Mouse (Mus musculus) cerebral cortex, adult 2 months (tissue): ENCODE data around the gene P2ry6.

Experiments used
- WGBS: fragments of 180-500 bp; shearing (Covaris S2); methylation state at CpG from one replicate; pipeline ENCODE4 v1.1.7; 2018; 5-methylcytosine and 5-hydroxymethylcytosine counted together

The P2ry6 gene

DNA sequence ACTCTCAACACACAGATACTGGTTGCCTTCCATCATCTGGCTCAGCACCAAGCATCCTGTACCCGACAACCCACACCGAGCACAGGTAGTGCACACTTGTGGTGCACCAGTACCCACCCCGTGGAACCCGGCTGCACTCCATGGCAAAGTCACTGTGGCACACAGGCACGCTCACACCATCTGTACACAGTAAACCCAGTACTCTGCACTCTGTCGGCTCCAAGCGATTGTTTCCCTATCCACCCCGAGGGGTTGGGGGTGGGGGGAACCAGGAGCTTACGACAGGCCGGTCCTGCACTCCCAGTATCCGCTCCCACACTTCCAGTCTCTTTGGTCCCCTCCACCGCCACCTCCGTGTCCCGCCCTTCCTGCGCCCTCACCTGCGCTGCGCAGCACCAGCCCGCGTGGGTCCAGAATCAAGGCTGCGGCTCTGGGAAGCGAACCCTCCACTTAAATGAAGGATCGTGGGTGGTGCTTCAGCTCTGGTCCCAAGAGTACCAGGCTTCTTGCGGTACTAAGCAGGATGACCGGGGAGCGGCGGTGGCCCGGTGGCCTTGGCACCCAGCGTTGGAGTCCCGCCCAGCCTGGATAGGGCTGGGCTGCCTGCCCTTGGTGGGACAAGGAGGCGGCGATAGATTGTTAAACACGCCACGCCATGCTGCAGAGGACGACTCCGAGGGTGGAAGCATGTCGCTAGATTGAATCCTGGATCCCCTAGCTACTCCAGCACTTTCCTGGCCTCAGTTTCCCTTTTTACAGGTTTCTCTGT lies at the start of gene P2ry6:
TSS of gene P2ry6 (minus strand) at position 515 of the 769 bp plus-strand sequence.
- WGBS = 13% methylated on average over 35 of the region's 36 CpGs

DNA sequence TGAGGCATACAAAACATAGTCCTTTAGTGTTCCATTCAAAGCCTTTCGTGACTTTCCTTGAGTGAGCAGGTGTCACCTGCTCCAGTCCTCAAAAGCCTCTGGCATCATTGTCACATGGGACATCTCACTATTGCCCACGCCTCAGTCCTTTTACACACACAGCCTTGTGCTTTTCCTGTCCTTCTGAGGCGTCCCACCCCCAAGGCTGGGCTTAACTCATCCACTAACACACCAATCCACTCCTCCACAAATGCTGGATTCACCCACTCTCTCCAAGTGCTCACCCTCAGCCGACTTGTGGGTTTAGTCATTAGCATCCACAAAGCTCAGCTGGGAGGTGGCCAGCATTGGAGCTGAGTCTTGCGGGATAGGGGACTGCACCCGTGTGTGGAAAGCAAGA lies 43.0 kb upstream of the P2ry6 start:
- 32% methylated on average over 6 of the region's 6 CpGs for WGBS

DNA sequence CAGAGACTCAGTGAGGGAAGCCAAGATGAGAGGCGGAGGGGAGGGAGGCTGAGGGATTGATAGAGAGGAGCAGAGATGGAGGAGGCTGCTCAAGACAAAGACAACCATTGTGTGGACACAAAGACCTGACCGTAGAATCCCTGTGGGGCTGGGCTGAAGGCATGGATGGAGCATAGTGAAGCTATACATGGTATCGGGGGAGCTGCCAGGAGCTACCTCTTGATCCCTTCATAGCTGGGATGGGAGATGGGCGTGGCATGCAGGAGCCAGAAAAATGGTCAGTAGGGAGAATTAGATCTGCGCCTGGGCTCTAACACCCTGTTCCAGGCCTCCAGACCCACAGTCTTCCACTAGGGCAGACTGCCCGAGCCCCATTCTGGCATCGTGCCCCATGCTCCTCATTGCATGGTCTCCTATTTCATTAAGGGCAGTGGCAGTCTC lies 42.6 kb upstream of the P2ry6 start:
- WGBS = 63% methylated on average over 7 of the region's 7 CpGs

DNA sequence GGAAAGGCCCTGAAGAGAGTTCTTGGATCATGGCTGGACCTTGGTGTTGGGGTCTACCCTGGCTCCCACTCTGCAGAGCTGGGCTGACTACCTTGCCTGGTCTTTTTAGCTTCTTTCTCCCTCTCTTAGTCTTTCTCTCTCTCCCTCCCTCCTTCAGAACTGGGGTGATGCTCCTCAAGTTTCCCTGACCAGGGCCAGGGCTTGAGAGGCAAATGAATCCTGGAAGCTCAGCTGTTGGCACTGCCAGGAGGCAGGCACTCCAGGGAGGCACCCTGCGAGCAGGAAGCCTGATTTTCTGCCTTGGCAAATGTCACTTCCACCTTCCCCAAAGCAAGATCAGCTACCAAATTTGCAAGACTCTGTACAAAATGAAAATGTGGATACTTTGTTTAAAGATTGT lies 40.5 kb upstream of the P2ry6 start:
- WGBS = 55% methylated on average over 1 of the region's 1 CpGs

DNA sequence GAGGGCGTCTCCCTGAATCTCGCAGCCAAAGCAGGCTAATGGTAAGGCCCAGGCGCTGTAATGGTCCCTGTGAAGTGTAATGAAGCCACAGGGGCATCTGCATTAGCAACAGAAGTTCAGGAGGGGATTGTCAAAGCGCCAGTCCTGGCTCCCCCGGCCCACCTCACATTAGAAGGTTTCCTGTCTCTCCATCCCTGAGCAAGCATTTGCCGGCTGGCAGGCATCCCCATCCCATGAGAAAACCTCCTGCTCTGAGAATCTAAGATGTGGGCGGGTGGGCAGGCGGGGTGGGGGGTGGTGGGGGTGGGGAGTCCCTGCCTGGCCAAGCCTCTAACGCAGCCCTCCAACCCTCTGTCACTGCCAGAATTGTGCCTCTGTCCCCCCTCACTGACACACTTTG lies 39.6 kb upstream of the P2ry6 start:
- WGBS = 76% methylated on average over 9 of the region's 9 CpGs

DNA sequence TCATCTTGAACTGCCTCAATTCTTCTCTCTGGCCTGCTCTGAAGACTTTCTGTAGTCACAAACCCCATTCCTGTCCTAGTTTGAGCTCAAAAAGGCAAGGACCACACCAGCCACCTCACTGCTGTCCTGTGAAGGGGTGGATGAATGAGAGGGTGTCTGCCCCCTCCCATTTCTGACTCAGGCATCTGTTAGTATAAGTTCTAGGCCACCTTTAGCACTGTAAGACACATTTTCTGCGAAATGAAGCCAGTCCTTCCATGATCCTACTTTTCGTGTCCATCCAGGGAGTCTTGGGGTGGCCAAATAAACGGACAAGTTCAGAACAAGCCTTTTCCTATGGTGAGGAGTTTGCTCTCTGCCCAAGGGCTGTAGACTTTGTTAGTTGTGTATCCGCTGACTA lies 38.1 kb upstream of the P2ry6 start, which contains the start of gene P2ry2:
TSS of gene P2ry2 (minus strand) at position 326 of the 400 bp plus-strand sequence.
- 78% methylated on average over 4 of the region's 4 CpGs for WGBS

DNA sequence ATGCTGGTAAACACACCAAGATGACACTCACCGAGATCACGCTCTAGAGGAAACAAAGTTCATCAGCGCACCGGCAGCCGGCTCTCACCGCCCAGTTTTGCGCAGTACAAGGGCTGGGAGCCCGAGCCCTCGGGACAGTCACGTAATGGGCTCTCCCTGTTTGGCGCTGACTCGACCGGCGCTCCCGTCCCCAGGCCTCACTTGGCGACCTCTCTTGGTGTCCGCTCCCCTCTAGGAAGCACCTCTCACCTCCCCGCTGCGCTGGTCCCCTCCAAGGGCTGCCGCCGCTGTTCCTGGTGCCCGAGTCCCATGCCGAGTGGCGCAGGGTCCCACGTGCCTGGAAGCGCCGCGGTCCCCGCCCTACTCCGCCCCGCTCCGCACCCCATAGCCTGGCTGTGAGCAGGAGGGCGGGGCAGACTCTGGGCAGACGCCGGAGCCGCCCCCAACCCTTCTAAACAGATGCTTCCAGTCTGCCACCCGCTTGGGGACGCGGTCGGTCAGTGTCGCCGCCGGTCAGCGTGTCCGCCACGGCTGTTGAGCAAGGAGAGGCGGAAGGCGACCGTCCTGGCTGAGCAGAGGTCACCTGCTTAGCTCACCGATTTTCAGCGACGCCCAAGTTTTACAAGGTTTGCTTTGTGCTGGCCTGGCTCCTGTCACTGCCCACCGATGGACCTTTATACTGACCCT lies 37.4 kb upstream of the P2ry6 start:
- 2% methylated on average over 53 of the region's 53 CpGs for WGBS

DNA sequence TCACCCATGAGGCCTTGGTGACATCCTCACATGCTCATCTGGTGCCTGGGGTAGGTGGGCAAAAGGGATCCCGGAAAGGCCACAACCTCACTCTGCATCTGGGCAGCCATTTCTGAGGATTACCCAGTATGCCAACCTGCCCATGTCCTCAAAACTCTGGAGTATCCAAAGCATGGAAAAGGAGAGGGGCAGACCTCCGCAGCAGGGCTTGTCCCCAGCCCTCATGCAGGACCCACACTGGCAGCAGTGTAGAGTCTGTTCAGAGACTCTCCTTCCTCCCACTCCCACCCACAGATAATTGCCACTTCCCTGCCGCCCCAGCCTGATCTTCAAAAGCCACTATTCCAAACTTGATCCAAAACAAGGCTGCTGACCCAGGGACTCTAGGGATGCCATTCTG lies 36.3 kb upstream of the P2ry6 start:
- 85% methylated on average over 3 of the region's 3 CpGs for WGBS

DNA sequence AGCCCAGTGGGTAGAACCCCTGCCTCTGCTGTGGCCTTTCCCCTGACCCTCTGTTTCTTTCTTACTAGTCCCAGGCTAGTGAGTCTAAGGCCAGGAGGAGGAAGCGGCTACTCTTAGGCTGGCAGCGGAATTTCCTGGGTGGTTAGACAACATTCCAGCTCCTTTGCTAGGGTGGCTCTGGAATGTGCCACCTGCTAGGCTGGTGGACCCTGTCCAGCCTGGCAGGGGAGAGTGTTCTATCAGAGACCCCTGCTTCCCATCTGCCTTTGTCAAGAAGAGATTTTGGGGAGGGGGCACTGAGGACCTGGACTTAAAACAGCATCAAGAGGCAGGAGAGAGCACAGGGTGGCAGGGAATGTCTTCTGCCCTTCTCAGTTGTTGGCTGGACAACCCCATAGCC lies 31.8 kb upstream of the P2ry6 start:
- 85% methylated on average over 2 of the region's 2 CpGs for WGBS

DNA sequence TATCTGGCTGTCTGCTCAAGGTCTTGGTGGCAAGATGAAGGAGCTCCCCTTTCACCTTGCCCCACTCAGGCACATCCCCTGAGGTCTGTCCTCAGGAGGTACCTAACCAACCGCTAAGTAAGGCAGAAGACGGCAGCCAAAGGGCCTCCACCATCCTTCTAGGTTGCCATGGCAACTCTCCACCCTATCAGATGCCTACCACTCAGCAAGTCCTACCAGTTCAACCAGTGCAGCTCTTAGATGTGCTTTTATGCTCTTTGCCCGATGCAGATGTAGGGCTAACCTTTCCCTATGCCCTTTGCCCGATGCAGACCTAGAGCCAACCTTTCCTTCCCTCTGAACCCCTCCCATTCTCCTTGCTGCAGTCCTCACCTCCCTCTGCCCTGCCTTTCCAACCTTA lies 30.7 kb upstream of the P2ry6 start:
- 58% methylated on average over 4 of the region's 4 CpGs for WGBS

DNA sequence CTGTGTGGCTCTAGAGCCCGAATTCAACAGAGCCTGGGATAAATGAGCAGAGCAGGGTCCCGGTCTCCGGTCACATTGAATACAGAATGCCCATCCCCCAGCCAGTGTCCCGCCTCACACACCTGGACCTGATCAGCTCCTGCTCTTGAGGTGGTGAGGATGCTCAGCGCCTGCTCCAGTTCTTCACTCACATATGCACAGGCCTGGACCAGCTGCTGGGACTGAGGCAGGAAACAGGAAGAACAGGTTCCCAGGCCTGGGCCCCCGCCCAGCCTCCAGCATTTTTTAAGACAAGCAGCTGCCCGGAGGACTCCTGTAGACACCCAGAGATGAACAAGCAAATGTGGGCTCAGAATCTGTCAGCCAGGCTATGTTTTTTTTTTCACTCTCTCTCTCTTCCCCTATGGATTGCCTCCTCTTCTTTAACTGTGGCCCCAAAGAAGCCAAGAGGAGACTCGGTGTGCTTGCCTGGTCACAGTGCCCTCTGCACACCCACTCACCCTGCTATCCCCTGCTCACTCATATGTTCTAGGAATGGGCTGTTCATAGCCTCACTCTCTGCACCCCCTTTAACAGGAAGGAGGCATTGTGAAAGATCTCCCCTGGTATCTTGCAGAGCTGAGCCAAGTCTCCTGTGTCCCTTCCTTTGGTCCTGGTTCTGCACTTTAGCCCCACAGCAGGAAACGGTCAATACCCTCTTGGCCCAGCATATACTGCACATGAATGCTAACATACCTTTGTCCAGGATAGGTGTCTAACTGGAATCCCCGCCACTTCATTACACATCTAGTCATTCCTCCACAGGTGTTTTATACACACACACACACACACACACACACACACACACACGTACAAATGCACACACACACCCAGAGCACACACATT lies 29.2 kb upstream of the P2ry6 start:
- 81% methylated on average over 11 of the region's 11 CpGs for WGBS

DNA sequence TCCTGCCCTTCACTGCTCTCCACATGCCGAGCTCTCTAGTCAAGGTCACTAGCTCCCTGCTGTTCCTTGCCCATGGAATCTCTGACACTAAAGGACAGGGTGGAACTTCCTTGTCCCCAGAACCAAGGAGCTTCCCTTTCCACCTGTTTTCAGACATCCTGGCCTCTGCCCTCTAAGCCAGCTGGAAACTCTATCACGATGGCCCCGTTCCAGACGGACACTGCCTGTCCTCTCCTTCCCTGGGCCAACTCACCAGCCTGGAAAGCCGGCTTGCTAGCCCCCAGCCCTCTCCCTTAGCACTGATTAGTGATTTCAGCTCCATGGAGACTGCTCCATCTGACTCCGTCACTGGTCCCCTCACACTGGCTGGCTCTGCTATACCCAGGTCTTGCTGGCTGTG lies 27.8 kb upstream of the P2ry6 start:
- 70% methylated on average over 6 of the region's 6 CpGs for WGBS

DNA sequence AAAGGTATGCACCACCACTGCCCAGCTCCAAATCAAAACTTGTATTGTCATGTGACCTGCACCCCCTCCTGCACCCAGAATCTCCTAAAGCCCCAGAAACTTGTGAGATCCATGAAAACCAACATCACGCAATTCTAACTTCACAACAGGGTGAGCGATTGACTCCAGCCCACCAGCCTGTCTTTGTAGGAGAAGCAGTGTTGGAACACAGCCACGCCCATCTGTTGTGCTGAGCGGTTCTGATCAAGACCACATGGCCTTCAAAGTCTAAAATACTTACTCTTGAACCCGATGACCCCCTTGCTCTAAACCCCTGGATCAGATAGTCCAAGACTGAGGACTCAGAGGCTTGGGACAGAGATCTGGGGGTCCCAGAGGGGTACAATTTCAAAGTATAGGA lies 25.2 kb upstream of the P2ry6 start:
- 82% methylated on average over 5 of the region's 5 CpGs for WGBS

DNA sequence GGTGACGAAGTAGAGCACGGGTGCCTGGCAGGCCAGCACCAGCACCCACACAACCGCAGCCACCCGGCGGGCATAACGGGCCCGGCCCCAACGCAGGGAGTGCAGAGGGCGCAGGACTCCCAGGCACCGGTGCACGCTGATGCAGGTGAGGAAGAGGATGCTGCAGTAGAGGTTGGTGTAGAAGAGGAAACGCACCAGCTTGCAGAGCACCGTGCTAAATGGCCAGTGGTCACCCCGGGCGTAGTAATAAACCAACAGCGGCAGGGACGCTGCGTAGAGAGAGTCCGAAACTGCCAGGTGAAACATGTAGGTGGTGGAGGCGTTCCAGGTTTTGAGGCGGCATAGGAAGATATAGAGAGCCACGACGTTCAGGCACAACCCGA lies 24.1 kb upstream of the P2ry6 start:
- 95% methylated on average over 24 of the region's 24 CpGs for WGBS

DNA sequence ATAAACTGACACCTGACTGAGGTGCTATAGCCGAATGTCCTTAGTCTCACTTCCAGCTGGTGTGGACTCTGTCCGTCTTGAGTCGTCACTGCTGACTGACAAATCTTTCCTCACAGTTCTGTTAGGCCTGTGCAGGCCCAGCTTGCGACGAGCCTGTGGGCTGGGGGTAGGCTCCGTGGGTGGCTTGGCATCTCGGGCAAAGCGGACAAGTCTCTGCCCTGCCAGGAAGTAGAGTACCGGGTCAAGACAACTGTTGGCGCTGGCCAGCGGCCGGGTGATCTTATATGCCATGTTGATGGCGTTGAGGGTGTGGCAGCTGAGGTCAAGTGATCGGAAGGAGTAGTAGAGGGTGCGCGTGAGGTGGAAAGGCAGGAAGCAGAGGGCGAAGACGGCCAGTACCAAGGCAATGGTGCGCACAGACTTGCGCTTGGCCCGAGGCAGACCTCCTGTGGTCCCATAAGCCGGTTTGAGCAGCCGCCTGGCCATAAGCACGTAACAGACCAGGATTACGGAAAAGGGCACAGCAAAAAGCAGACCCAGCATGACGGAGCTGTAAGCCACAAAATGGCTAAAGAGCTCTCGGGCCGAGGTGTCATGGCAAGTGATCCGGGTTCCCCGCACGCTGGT lies 23.6 kb upstream of the P2ry6 start:
- WGBS = 92% methylated on average over 31 of the region's 31 CpGs

DNA sequence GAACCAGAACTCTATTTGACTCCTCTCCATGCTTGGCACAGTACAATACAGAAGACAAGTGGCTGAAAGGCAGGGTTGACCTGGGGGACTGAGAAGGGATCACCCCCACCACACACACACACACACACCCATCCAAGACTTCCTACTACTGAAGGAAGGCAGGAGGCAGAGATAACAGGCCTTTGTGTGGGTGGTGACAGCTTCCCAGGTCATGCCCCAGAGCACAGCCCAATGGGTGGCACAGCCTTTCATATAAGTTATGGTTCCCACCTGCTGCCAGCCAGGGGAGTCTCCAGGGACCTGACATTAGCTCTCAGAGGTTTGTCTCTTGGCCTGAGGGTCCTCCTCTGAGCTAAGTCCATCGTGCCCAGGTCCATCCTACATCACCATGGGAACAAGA lies 22.8 kb upstream of the P2ry6 start:
- WGBS = 65% methylated on average over 1 of the region's 1 CpGs

DNA sequence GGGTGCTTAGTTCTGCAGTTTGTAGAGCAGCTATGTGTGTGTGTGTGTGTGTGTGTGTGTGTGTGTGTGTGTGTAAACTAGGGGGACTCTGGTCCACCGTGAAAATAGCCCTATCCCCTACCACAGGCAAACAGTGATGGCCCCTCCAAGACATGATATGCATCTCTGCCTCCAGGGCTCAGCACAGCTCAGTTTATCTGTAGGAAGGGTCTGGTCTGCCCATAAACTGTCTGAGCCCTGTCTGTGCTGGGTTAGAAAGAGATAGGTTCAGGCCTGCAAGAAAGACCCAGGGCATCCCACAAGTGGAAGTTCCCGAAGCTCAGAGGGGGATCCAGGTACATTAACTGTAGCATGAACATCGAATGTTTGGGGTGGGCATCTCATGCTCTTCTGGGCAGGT lies 21.5 kb upstream of the P2ry6 start:
- WGBS = 93% methylated on average over 3 of the region's 3 CpGs

DNA sequence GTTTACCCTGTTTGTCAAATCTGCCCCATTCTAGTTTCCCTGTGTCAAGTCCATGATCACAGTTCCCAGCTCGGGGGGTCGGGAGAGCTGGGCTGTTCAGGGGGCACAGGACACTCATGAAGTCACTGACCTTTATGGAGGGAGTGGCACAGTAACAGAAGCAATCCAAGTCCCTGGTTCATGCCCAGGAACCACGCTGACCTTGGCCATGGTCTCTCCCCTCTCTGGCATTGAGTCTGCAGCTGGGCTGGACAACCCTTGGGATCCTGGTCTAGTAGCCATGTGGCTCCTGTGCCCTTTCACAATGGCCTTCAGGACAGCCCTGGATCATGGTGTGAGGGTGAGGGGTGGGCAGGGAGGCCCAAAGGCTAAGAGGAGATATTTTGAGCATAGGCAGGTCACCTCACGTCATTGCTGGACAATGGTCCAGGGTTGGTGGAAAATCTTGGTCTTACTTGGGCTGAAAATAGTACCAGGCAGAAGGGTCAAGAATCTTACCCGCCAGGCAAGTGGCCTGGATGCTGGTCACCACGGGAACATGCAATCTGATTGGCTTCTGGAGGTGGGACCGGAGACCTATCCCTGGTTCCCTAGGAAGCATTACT lies 20.9 kb upstream of the P2ry6 start:
- 94% methylated on average over 7 of the region's 7 CpGs for WGBS

DNA sequence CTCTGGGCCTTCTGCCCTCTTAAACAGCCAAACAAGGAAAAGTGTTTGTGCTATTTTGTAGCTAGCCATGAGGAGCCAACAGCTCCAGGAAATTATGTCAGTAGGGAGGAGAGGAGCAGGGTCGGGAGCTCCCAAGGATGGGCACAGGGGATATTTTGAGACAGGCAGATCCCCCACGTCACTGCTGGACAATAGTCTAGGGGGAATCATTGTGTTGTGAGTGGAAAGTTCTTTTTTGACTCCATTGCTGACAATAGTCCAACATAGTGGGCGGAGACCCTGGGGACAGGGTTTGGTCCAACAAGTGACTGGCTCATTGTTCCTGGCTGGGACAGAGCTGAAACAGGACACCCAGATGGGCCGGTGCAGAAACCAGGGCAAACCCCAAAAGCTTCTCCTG lies 18.7 kb upstream of the P2ry6 start:
- WGBS = 73% methylated on average over 4 of the region's 4 CpGs

DNA sequence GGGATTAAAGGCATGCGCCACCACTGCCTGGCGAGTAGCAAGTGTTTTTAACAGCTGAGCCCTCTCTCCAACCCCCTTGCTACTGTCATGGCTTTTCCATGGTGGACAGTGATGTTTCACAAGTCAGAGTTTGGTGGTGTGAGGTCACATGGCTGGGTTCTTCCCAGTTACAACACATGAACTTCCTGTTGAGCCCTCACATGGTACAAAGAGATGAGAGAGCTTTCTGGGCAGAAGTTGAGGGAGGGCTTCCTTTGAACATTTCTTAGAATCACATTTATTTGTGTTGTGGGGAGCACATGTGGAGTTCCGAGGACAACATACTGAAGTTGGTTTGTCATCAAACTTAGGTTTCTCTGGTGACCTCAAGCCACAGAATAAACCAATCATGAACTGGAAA lies 17.5 kb upstream of the P2ry6 start:
- 95% methylated on average over 3 of the region's 3 CpGs for WGBS

DNA sequence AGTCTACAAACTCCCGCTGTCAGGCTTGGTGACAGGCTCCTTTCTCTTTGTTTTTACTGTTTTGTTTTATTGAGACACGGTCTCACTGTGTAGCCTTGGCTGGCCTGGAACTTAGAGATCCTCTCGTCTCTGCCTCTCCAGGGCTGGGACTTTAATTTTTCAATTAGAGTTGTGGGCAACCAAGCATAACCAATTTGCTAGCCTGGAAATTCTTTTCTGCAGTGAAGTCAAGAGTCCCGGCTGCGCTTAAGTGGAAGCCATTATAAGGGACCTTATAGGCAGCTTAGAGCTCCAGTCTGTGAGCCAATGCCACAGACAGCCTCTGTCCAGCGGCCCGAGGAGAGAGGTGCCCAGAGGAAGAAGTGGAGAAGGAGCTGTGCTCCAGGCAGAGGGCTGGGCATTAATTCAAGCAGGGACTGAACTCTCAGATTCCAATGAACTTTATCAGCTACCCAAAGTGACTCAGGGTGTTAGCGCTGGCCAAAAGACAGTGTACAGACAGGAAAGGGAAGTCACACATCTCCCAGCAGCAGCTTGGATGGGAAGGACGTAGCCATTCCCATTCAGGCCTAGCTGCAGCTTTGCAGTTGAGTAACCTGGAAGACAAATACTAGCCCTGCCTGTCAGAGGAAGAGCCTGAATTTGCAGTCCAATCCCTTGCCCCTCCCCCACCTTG lies 16.3 kb upstream of the P2ry6 start:
- WGBS = 60% methylated on average over 9 of the region's 9 CpGs
